Mouse (Mus musculus): ENCODE results near the gene Cul4b. TPM values are rescaled to one million over a fixed set of nuclear protein-coding genes. Genes with fewer than 3 reads are reported as not detected.
"Not testable (repeated sequence)": the region's sequence is repeated elsewhere in the genome, so short reads cannot be mapped to it uniquely, and the experiment has no call there.

The Cul4b gene
- polyA plus RNA-seq, 1 experiment = 6.5 TPM

GRCm38 (mm10) chrX:38504846-38505245 is 71.2 kb downstream of the Cul4b start:
- no peak for DNase-seq
- Histone ChIP-seq H3K36me3 (ENCODE audit: control insufficient read depth, insufficient read depth, low read length) (no peaks in the 10 kb centered on the region), H3K27ac (ENCODE audit: insufficient read depth, low read depth, low read length) (no peak overlapping the region), H3K27me3 (replicated peaks; ENCODE audit: control insufficient read depth, insufficient read depth, low read length) (no peaks in the 10 kb centered on the region), H3K4me1 (ENCODE audit: control insufficient read depth, insufficient read depth, low read length) (no peaks in the 10 kb centered on the region), H3K4me3 (ENCODE audit: insufficient read depth, low read depth, low read length) (no peak overlapping the region)
- no peak for TF ChIP-seq POLR2A (IDR thresholded peaks at IDR 0.05; ENCODE audit: low read depth, low read length)
- no peak for TF ChIP-seq CTCF (conservative IDR thresholded peaks at IDR 0.05; ENCODE audit: insufficient read depth, insufficient read length, low read depth, low read length)
- 94% methylated on average over 14 of the region's 14 CpGs for WGBS

DNA sequence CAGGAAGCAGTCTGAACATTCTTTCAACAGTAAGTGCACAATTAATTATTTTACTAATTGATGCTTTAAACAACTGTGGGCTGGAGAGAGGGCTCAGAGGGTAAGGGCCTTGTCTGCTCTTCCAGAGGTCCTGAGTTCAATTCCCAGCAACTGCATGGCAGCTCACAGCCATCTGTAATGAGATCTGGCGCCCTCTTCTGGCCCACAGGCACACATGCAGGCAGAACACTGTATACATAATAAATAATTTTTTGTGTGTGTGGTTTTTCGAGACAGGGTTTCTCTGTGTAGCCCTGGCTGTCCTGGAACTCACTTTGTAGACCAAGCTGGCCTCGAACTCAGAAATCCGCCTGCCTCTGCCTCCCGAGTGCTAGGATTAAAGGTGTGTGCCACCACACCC is 73.8 kb downstream of the Cul4b start:
- H3K27me3 ChIP-seq (replicated peaks; ENCODE audit: control insufficient read depth, insufficient read depth, low read length); H3K4me3 ChIP-seq (ENCODE audit: insufficient read depth, low read depth, low read length); H3K4me1 ChIP-seq (ENCODE audit: control insufficient read depth, insufficient read depth, low read length); H3K27ac ChIP-seq (ENCODE audit: insufficient read depth, low read depth, low read length); DNase-seq; H3K36me3 ChIP-seq (ENCODE audit: control insufficient read depth, insufficient read depth, low read length): not testable (repeated sequence)
- 76% methylated on average over 5 of the region's 5 CpGs for WGBS
- TF ChIP-seq CTCF (conservative IDR thresholded peaks at IDR 0.05; ENCODE audit: insufficient read depth, insufficient read length, low read depth, low read length) = peak; percentile 29; the same call in 1 of the 2 replicates

- WGBS = 16% methylated on average over 20 of the region's 20 CpGs
- not testable (repeated sequence) for H3K36me3 ChIP-seq (ENCODE audit: control insufficient read depth, insufficient read depth, low read length); DNase-seq; H3K27me3 ChIP-seq (replicated peaks; ENCODE audit: control insufficient read depth, insufficient read depth, low read length); H3K4me3 ChIP-seq (ENCODE audit: insufficient read depth, low read depth, low read length); H3K27ac ChIP-seq (ENCODE audit: insufficient read depth, low read depth, low read length); H3K4me1 ChIP-seq (ENCODE audit: control insufficient read depth, insufficient read depth, low read length)
Measured at GRCm38 (mm10) chrX:38485464-38485863, 90.5 kb downstream of the Cul4b start.

Other genes with a start within 250 kb of the Cul4b start
- 312 and 353 TPM in 2 replicates for gene Lamp2, start 119.7 kb downstream of the Cul4b start, polyA plus RNA-seq (2012; rRNA removed)
- 10.7 and 13.5 TPM in 2 replicates for gene Mcts1, start 24.4 kb upstream of the Cul4b start, polyA plus RNA-seq (2012; rRNA removed)
- gene C1galt1c1, start 58.9 kb upstream of the Cul4b start, polyA plus RNA-seq (2012; rRNA removed) = 15.8 and 18.6 TPM in 2 replicates
- gene 6030498E09Rik, start 196.5 kb upstream of the Cul4b start, polyA plus RNA-seq (2012; rRNA removed) = not detected in 2 replicates

Measured in kidney, adult 2 months (tissue).